Mouse (Mus musculus): ENCODE results near the gene Thra. TPM values are rescaled to one million over a fixed set of nuclear protein-coding genes. Genes with fewer than 3 reads are reported as not detected.
"Not testable (repeated sequence)": the region's sequence is repeated elsewhere in the genome, so short reads cannot be mapped to it uniquely, and the experiment has no call there.

Thra gene
- polyA plus RNA-seq, 1 experiment: 23.5 TPM

DNA sequence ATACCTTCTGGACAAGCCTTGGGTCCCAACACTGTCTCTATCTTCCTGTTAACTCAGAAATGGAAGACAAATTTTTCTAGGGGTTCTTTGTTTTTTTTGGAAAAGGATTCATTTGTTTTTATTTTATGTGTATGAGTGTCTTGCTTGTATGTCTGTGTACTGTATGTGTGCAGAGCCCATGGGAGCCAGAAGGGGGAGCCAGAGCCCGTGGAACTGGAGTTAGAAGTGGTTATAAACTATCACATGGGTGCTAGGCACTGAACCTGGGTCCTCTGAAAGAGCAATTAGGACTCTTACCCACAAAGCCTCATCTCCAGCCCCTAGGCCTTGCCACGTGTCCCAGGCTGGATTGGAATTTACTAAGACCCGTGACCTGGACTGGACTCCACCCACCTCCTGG lies 6.4 kb upstream of the Thra start:
- TF ChIP-seq POLR2A (IDR thresholded peaks at IDR 0.05; ENCODE audit: borderline replicate concordance, low read depth, low read length) (no peak), CTCF (IDR thresholded peaks at IDR 0.05; ENCODE audit: low read depth, low read length) (peak; percentile 23; the same call in 1 of the 2 replicates)
- Histone ChIP-seq H3K4me1 (ENCODE audit: control insufficient read depth, insufficient read depth, low read length) (no peaks in the 10 kb centered on the region), H3K27ac (ENCODE audit: insufficient read depth, low read depth, low read length) (no peak overlapping the region), H3K4me3 (ENCODE audit: insufficient read depth, low read length) (no peak overlapping the region)

DNA sequence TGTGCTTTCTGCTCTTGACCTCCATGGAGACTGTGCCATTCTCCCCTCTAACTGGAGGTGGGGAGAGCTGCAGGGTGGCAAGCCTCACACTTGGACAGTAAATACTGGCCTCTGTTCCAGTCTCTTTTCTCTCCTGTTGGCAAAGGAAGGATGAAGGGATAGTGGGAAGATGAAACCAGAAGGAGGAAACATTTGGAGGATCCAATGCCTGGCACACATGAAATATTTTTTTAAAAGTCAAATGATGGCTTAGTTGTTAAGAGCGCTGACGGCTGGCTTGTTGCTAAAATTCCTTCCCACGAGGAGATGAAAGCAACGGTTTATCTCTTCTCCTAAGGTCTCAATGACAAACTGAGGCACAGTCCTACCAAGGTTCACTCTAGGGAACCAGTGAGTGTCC lies 5.3 kb upstream of the Thra start:
- H3K4me3 ChIP-seq (ENCODE audit: insufficient read depth, low read length): no peak overlapping the region

DNA sequence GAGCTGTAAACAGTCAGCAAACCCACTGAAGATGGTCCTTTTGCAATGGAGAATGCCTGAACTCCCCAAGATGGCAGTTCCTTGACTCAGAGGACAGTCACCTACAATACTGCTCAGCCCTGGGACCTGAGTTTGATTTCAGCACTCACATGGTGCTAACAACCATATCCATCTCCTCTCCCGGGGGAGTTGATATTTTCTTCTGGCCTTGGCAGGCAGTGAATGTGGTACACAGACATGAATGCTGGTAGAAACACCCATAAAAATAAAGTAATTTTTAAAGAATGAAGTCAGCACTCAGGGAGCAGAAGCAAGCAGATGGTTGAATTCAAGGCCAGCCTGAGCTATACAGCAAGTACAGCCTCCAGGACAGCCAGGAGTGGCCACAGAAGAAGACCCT lies 4.3 kb upstream of the Thra start:
- H3K4me1 ChIP-seq (ENCODE audit: control insufficient read depth, insufficient read depth, low read length): peaks cover 6% of the 10 kb centered on the region
- no peak overlapping the region for H3K4me3 ChIP-seq (ENCODE audit: insufficient read depth, low read length)
- no peak overlapping the region for H3K27ac ChIP-seq (ENCODE audit: insufficient read depth, low read depth, low read length)
- TF ChIP-seq CTCF (IDR thresholded peaks at IDR 0.05; ENCODE audit: low read depth, low read length) (no peak), POLR2A (IDR thresholded peaks at IDR 0.05; ENCODE audit: borderline replicate concordance, low read depth, low read length) (no peak)

More for the DNA sequence above, 5.3 kb upstream of the Thra start:
- peaks cover 3% of the 10 kb centered on the region for H3K4me1 ChIP-seq (ENCODE audit: control insufficient read depth, insufficient read depth, low read length)
- TF ChIP-seq CTCF (IDR thresholded peaks at IDR 0.05; ENCODE audit: low read depth, low read length): no peak
- TF ChIP-seq POLR2A (IDR thresholded peaks at IDR 0.05; ENCODE audit: borderline replicate concordance, low read depth, low read length): no peak
- no peak overlapping the region for H3K27ac ChIP-seq (ENCODE audit: insufficient read depth, low read depth, low read length)

- not testable (repeated sequence) for H3K4me3 ChIP-seq (ENCODE audit: insufficient read depth, low read length); H3K4me1 ChIP-seq (ENCODE audit: control insufficient read depth, insufficient read depth, low read length); H3K27ac ChIP-seq (ENCODE audit: insufficient read depth, low read depth, low read length)
These were observed 3.2 kb upstream of the Thra start for GRCm38 (mm10) chr11:98737220-98737619.

DNA sequence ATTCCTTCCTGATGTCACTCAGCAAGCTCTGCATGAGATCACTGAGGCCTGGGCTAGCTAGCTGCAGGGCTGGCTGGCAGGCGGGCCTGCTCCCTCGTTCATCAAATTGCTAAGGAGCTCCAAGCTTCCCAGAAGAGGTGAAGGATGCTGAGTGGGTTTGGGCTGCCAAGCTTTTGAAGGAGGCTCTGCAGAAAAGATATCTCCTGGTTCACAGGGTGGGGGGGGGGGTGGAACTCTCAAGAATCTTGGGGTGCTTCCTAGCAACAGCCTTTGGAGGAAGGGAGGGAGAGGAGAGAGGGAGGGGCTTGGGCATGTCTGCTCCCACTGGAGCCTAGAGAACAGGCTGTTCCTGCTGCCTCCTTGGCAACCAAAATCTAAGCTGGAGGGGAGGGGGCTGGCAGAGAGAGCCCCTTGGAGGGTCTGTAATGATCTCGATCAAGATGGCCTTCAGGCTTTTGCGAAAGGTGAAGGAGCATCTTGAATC lies 2.0 kb upstream of the Thra start:
- no peak overlapping the region for H3K4me3 ChIP-seq (ENCODE audit: insufficient read depth, low read length)
- TF ChIP-seq POLR2A (IDR thresholded peaks at IDR 0.05; ENCODE audit: borderline replicate concordance, low read depth, low read length) (no peak), CTCF (IDR thresholded peaks at IDR 0.05; ENCODE audit: low read depth, low read length) (no peak)
- peaks cover 11% of the 10 kb centered on the region for H3K4me1 ChIP-seq (ENCODE audit: control insufficient read depth, insufficient read depth, low read length)
- H3K27ac ChIP-seq (ENCODE audit: insufficient read depth, low read depth, low read length): no peak overlapping the region

- TF ChIP-seq CTCF (IDR thresholded peaks at IDR 0.05; ENCODE audit: low read depth, low read length) (no peak), POLR2A (IDR thresholded peaks at IDR 0.05; ENCODE audit: borderline replicate concordance, low read depth, low read length) (no peak)
- Histone ChIP-seq H3K4me3 (ENCODE audit: insufficient read depth, low read length) (no peak overlapping the region), H3K27ac (ENCODE audit: insufficient read depth, low read depth, low read length) (no peak overlapping the region), H3K4me1 (ENCODE audit: control insufficient read depth, insufficient read depth, low read length) (peaks cover 15% of the 10 kb centered on the region)
These were observed 1.5 kb upstream of the Thra start for GRCm38 (mm10) chr11:98738925-98739324.

- H3K27ac ChIP-seq (ENCODE audit: insufficient read depth, low read depth, low read length): no peak overlapping the region
- peak overlapping the region; percentile 56 for H3K4me3 ChIP-seq (ENCODE audit: insufficient read depth, low read length)
- H3K4me1 ChIP-seq (ENCODE audit: control insufficient read depth, insufficient read depth, low read length): peaks cover 17% of the 10 kb centered on the region
- TF ChIP-seq POLR2A (IDR thresholded peaks at IDR 0.05; ENCODE audit: borderline replicate concordance, low read depth, low read length) (no peak), CTCF (IDR thresholded peaks at IDR 0.05; ENCODE audit: low read depth, low read length) (no peak)
These were observed 429 bp upstream of the Thra start for GRCm38 (mm10) chr11:98740026-98740392.

- Histone ChIP-seq H3K27ac (ENCODE audit: insufficient read depth, low read depth, low read length) (no peak overlapping the region), H3K4me1 (ENCODE audit: control insufficient read depth, insufficient read depth, low read length) (peaks cover 19% of the 10 kb centered on the region), H3K4me3 (ENCODE audit: insufficient read depth, low read length) (peak overlapping the region; percentile 56)
- no peak for TF ChIP-seq POLR2A (IDR thresholded peaks at IDR 0.05; ENCODE audit: borderline replicate concordance, low read depth, low read length)
- TF ChIP-seq CTCF (IDR thresholded peaks at IDR 0.05; ENCODE audit: low read depth, low read length): no peak
These were observed 698 bp downstream of the Thra start for GRCm38 (mm10) chr11:98741051-98741620.

DNA sequence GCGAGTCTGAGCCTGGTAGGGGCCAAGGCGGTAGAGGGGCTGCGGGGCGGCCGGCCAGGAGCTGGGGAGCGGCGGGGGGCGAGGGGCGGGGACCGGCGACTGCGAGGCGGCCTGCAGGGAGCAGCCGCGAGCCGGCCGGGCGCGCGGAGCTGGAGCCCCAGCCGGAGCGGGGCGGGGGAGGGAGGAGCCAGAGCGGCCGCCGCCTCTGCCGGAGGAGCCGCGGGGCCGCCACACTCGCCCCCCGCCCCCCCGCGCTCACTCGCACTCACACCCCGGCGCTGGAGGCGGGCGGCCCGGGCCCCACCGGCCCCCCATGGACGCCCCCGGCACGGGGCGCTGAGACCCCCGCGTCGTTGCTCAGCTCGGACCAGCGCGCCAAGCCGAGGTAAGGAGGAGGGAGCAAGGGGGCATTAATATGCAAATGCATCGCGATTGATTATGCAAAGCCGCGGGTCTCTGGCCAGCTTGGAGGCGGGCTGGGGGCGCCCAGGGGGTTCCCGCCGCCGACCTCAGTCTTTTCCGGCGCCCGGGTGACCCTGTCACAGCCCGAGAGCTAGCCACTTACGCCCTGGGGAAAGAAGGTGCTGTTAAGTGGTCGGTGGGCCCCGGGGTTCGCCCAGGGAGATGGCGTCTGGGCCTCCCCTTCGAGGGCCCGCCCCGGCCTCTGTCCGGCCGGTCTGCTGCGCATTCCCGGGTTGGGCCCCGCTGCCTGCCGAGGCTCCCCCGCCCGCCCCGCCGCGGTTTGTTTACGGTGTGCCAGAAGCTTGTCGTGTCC lies 1.4 kb downstream of the Thra start:
- H3K4me1 ChIP-seq (ENCODE audit: control insufficient read depth, insufficient read depth, low read length): peaks cover 25% of the 10 kb centered on the region
- peak overlapping the region; percentile 85 for H3K4me3 ChIP-seq (ENCODE audit: insufficient read depth, low read length)
- TF ChIP-seq POLR2A (IDR thresholded peaks at IDR 0.05; ENCODE audit: borderline replicate concordance, low read depth, low read length): no peak
- no peak for TF ChIP-seq CTCF (IDR thresholded peaks at IDR 0.05; ENCODE audit: low read depth, low read length)
- H3K27ac ChIP-seq (ENCODE audit: insufficient read depth, low read depth, low read length): peak overlapping the region; percentile 53
